23 mouse cellular contexts compared by ENCODE assay signal in genomic region chr12:26163416-26163815, GRCm38 (mm10).
A peak's percentile ranks its signal among the peaks of the same experiment; 100 is the strongest.
DNase-seq lines count a peak whose midpoint lies in the region; ATAC-seq lines count a peak whose summit lies in the region.
"Had no signal": no experiment of that assay in that cellular context is flagged by ENCODE, and none has a peak within 500 bp of the region (broad histone marks: within the 10 kb centered on the region; RNA-seq: fewer than 3 reads in every experiment).

No protein-coding gene starts in this region.

- no peak overlapping the region for H3K9ac ChIP-seq in lung, embryonic 15.5 days
- no peak overlapping the region for H3K9ac ChIP-seq in limb, embryonic 15.5 days
- H3K9ac ChIP-seq: embryonic facial prominence, embryonic 13.5 days; forebrain, embryonic 13.5 days; heart, embryonic 13.5 days; liver, embryonic 12.5 days had no signal

- ATAC-seq in frontal cortex, adult (ENCODE audit: low TSS enrichment): peak; percentile 83
- ATAC-seq in lung, embryonic 15.5 days (ENCODE audit: borderline replicate concordance, extremely low read depth, low FRiP score, low TSS enrichment): no peak
- no peak for ATAC-seq in limb, embryonic 15.5 days (ENCODE audit: insufficient number of reproducible peaks, low FRiP score, low TSS enrichment, low read depth)
- ATAC-seq in erythroblast, adult 5-6 weeks (replicated peaks; ENCODE audit: low FRiP score, poor library complexity, severe bottlenecking): no peak
- ATAC-seq: forebrain, embryonic 13.5 days; hindbrain, postnatal 0 days; liver, embryonic 12.5 days had no signal

- 55% methylated on average over 3 of the region's 3 CpGs for WGBS in lung, embryonic 15.5 days
- 43% methylated on average over 3 of the region's 3 CpGs for WGBS in limb, embryonic 15.5 days

- H3K9me3 ChIP-seq in lung, embryonic 15.5 days: no peaks in the 10 kb centered on the region
- no peaks in the 10 kb centered on the region for H3K9me3 ChIP-seq in limb, embryonic 15.5 days
- H3K9me3 ChIP-seq: embryonic facial prominence, embryonic 13.5 days; forebrain, embryonic 13.5 days; heart, embryonic 13.5 days; liver, embryonic 12.5 days had no signal

- H3K27ac ChIP-seq in lung, embryonic 15.5 days: 0 out of 2 replicates have a peak overlapping the region, but pooled peaks have one; percentile 4
- peak overlapping the region; percentile 35; the same call in 1 of the 2 replicates for H3K27ac ChIP-seq in limb, embryonic 15.5 days
- H3K27ac ChIP-seq: embryonic facial prominence, embryonic 13.5 days; forebrain, embryonic 13.5 days; heart, embryonic 13.5 days; hindbrain, postnatal 0 days; liver, embryonic 12.5 days had no signal

- H3K27me3 ChIP-seq in lung, embryonic 15.5 days: no peaks in the 10 kb centered on the region
- H3K27me3 ChIP-seq in limb, embryonic 15.5 days: no peaks in the 10 kb centered on the region
- H3K27me3 ChIP-seq: embryonic facial prominence, embryonic 13.5 days; forebrain, embryonic 13.5 days; heart, embryonic 13.5 days; liver, embryonic 12.5 days had no signal

- no peaks in the 10 kb centered on the region for H3K4me1 ChIP-seq in lung, embryonic 15.5 days
- H3K4me1 ChIP-seq in limb, embryonic 15.5 days: no peaks in the 10 kb centered on the region; the same call in 1 of the 2 replicates
- H3K4me1 ChIP-seq: embryonic facial prominence, embryonic 13.5 days; forebrain, embryonic 13.5 days; liver, embryonic 12.5 days had no signal

- no peak overlapping the region for H3K4me2 ChIP-seq in lung, embryonic 15.5 days
- no peak overlapping the region for H3K4me2 ChIP-seq in limb, embryonic 15.5 days
- H3K4me2 ChIP-seq: embryonic facial prominence, embryonic 13.5 days; forebrain, embryonic 13.5 days; heart, embryonic 13.5 days; liver, embryonic 12.5 days had no signal

- no peaks in the 10 kb centered on the region for H3K36me3 ChIP-seq in lung, embryonic 15.5 days
- no peaks in the 10 kb centered on the region for H3K36me3 ChIP-seq in limb, embryonic 15.5 days
- H3K36me3 ChIP-seq: embryonic facial prominence, embryonic 13.5 days; G1E; heart, embryonic 13.5 days; liver, embryonic 12.5 days had no signal

- no peak overlapping the region for H3K4me3 ChIP-seq in lung, embryonic 15.5 days
- H3K4me3 ChIP-seq in limb, embryonic 15.5 days: no peak overlapping the region
- H3K4me3 ChIP-seq: embryonic facial prominence, embryonic 13.5 days; forebrain, embryonic 13.5 days; heart, embryonic 13.5 days; liver, embryonic 12.5 days had no signal

- DNase-seq in frontal cortex, postnatal 25 days (ENCODE audit: low spot score in 2 of 2): no peak
- DNase-seq in lung, postnatal 25 days (ENCODE audit: low spot score): no peak
- peak; percentile 79 for DNase-seq in brain, adult 2 months (ENCODE audit: low read depth, low spot score)
- no peak for DNase-seq in gastrocnemius, postnatal 4 days (ENCODE audit: low spot score in 2 of 2)
- DNase-seq: adrenal gland, postnatal 14 days; cerebellum, adult 11 months; gastrocnemius, postnatal 25 days; heart, postnatal 4 days; kidney, adult 9 months; kidney, postnatal 25 days; left cerebral cortex, postnatal 4 days; lung, adult 2 months; spleen, adult 18-20 months had no signal
